Mouse (Mus musculus): Measurements from ENCODE around the gene Ugt1a7c. TPM values are rescaled to one million over a fixed set of nuclear protein-coding genes. Genes with fewer than 3 reads are reported as not detected.

The Ugt1a7c gene
- polyA plus RNA-seq, 1 experiment from 2014 or later: 2.3 TPM

Other genes with a start within 250 kb of the Ugt1a7c start
- gene Dgkd, start 241.8 kb upstream of the Ugt1a7c start, polyA plus RNA-seq (2015; fragmentation: Nextera tagmentation; extraction: Ambion mirVana): 29.6 and 33.5 TPM in 2 replicates
- 34.6 and 36.8 TPM in 2 replicates for gene Usp40, start 86.5 kb upstream of the Ugt1a7c start, polyA plus RNA-seq (2015; fragmentation: Nextera tagmentation; extraction: Ambion mirVana)
- gene Ugt1a10, start 39.7 kb upstream of the Ugt1a7c start, polyA plus RNA-seq (2015; fragmentation: Nextera tagmentation; extraction: Ambion mirVana): 0.22 TPM in 1 of 2 replicates, not detected in the other
- not detected in 2 replicates for gene Ugt1a9, start 24.3 kb upstream of the Ugt1a7c start, polyA plus RNA-seq (2015; fragmentation: Nextera tagmentation; extraction: Ambion mirVana)
- gene Ugt1a8, start 7.2 kb upstream of the Ugt1a7c start, polyA plus RNA-seq (2015; fragmentation: Nextera tagmentation; extraction: Ambion mirVana): not detected in 2 replicates
- gene Ugt1a6b, start 8.2 kb downstream of the Ugt1a7c start, polyA plus RNA-seq (2015; fragmentation: Nextera tagmentation; extraction: Ambion mirVana): 0.08 and 0.32 TPM in 2 replicates
- 3.2 and 3.3 TPM in 2 replicates for gene Ugt1a6a, start 39.7 kb downstream of the Ugt1a7c start, polyA plus RNA-seq (2015; fragmentation: Nextera tagmentation; extraction: Ambion mirVana)
- gene Ugt1a5, start 71.0 kb downstream of the Ugt1a7c start, polyA plus RNA-seq (2015; fragmentation: Nextera tagmentation; extraction: Ambion mirVana): not detected in 2 replicates
- gene Ugt1a2, start 105.5 kb downstream of the Ugt1a7c start, polyA plus RNA-seq (2015; fragmentation: Nextera tagmentation; extraction: Ambion mirVana): 0.22 TPM in 1 of 2 replicates, not detected in the other
- 6.1 and 6.9 TPM in 2 replicates for gene Dnajb3, start 110.7 kb downstream of the Ugt1a7c start, polyA plus RNA-seq (2015; fragmentation: Nextera tagmentation; extraction: Ambion mirVana)
- 0.11 TPM in 1 of 2 replicates, not detected in the other for gene Ugt1a1, start 116.9 kb downstream of the Ugt1a7c start, polyA plus RNA-seq (2015; fragmentation: Nextera tagmentation; extraction: Ambion mirVana)
- gene Mroh2a, start 131.9 kb downstream of the Ugt1a7c start, polyA plus RNA-seq (2015; fragmentation: Nextera tagmentation; extraction: Ambion mirVana): 0.90 and 1.1 TPM in 2 replicates
- gene Hjurp, start 182.6 kb downstream of the Ugt1a7c start, polyA plus RNA-seq (2015; fragmentation: Nextera tagmentation; extraction: Ambion mirVana): 184 and 198 TPM in 2 replicates
- gene Trpm8, start 182.6 kb downstream of the Ugt1a7c start, polyA plus RNA-seq (2015; fragmentation: Nextera tagmentation; extraction: Ambion mirVana): 0.04 and 0.10 TPM in 2 replicates

Measured in lung, embryonic 15.5 days (tissue).